Comparison of ENCODE assay signal across 18 mouse cellular contexts in the genomic region with DNA sequence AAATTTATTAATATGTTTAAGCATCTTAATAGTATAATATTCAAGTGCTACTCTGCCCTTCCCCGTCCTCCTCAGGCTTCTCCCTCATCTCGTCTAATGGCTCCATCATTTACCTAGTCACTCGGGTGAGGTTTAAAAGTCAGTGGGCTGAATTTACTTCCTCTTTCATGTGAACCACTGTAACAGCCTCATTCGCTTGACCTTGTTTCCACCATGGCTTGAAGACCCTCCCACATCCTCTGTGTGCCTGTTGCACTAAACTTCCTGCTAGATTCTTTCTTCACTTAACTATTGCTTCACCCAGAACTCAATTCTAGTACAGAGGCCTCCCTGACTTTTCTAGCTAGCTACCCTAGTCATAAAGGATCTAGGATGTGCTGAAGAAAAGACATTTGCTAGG. TPM values are rescaled to one million over a fixed set of nuclear protein-coding genes. Genes with fewer than 3 reads are reported as not detected.
DNase-seq lines count a peak whose midpoint lies in the region; ATAC-seq lines count a peak whose summit lies in the region.
"Had no signal": no experiment of that assay in that cellular context is flagged by ENCODE, and none has a peak within 500 bp of the region (broad histone marks: within the 10 kb centered on the region; RNA-seq: fewer than 3 reads in every experiment).

No protein-coding gene starts in this region.

- WGBS in midbrain, embryonic 16.5 days, result 83% methylated on average over 4 of the region's 4 CpGs

- no peaks in the 10 kb centered on the region for H3K9me3 ChIP-seq in midbrain, embryonic 16.5 days (replicated peaks; ENCODE audit: control insufficient read depth, low read length, poor library complexity, severe bottlenecking)
- H3K9me3 ChIP-seq: embryonic facial prominence, embryonic 15.5 days; forebrain, embryonic 15.5 days; hindbrain, embryonic 15.5 days; midbrain, embryonic 12.5 days had no signal

- H3K27me3 ChIP-seq in midbrain, embryonic 16.5 days (ENCODE audit: control insufficient read depth, insufficient read depth, low read depth, low read length), result no peaks in the 10 kb centered on the region
- H3K27me3 ChIP-seq: forebrain, embryonic 15.5 days had no signal

- H3K4me1 ChIP-seq in midbrain, embryonic 16.5 days (ENCODE audit: control insufficient read depth, insufficient read depth, low read length), result no peaks in the 10 kb centered on the region
- H3K4me1 ChIP-seq: embryonic facial prominence, embryonic 15.5 days; forebrain, embryonic 15.5 days; hindbrain, embryonic 15.5 days; midbrain, embryonic 12.5 days had no signal

- no peak overlapping the region for H3K4me3 ChIP-seq in midbrain, embryonic 16.5 days (ENCODE audit: low read depth, low read length)
- H3K4me3 ChIP-seq: embryonic facial prominence, embryonic 15.5 days; forebrain, embryonic 15.5 days; hindbrain, embryonic 15.5 days; midbrain, embryonic 12.5 days had no signal

- peak; percentile 43 to 44 for DNase-seq in B cell, adult 2 months
- DNase-seq in MEL-GATA-1-ER (ENCODE audit: extremely low read depth, low read depth), result peak; percentile 43
- DNase-seq in thymus, postnatal 0 days (ENCODE audit: low spot score), result peak; percentile 55
- no peak for DNase-seq in kidney, postnatal 25 days
- DNase-seq: adrenal gland, adult 8-10 months; cerebellum, adult 18-20 months; gastrocnemius, postnatal 14 days; heart, postnatal 14 days; kidney, adult 18-20 months; kidney, postnatal 36 days; lung, embryonic 14.5 days had no signal

- no peak overlapping the region for H3K4me2 ChIP-seq in midbrain, embryonic 16.5 days (ENCODE audit: low read length)
- H3K4me2 ChIP-seq: embryonic facial prominence, embryonic 15.5 days; forebrain, embryonic 15.5 days; hindbrain, embryonic 15.5 days; lung, embryonic 14.5 days; midbrain, embryonic 12.5 days had no signal

- H3K9ac ChIP-seq in midbrain, embryonic 16.5 days (ENCODE audit: low read depth, low read length), result no peak overlapping the region
- H3K9ac ChIP-seq: embryonic facial prominence, embryonic 15.5 days; forebrain, embryonic 15.5 days; hindbrain, embryonic 15.5 days; lung, embryonic 14.5 days; midbrain, embryonic 12.5 days had no signal

- H3K27ac ChIP-seq in midbrain, embryonic 16.5 days (ENCODE audit: low read length), result no peak overlapping the region
- H3K27ac ChIP-seq: embryonic facial prominence, embryonic 15.5 days; forebrain, embryonic 15.5 days; hindbrain, embryonic 15.5 days; midbrain, embryonic 12.5 days had no signal

- peak; percentile 99 for ATAC-seq in megakaryocyte progenitor cell, adult 5-6 weeks (replicated peaks; ENCODE audit: poor library complexity)
- ATAC-seq in midbrain, embryonic 16.5 days, result no peak
- no peak for ATAC-seq in erythroblast, adult 5-6 weeks (replicated peaks; ENCODE audit: low FRiP score, poor library complexity, severe bottlenecking)
- ATAC-seq: forebrain, embryonic 15.5 days had no signal

- H3K36me3 ChIP-seq in midbrain, embryonic 16.5 days (ENCODE audit: control insufficient read depth, insufficient read depth, low read length), result no peaks in the 10 kb centered on the region
- H3K36me3 ChIP-seq: embryonic facial prominence, embryonic 15.5 days; forebrain, embryonic 15.5 days; hindbrain, embryonic 15.5 days; midbrain, embryonic 12.5 days had no signal

RNA-seq across cellular contexts. Expression of a gene that starts 30.6 kb away (rescaled TPM):
- 245 TPM in 2 replicates for total RNA-seq in megakaryocyte progenitor cell, adult 5-6 weeks (2015)
- 383 and 513 TPM in 2 replicates for total RNA-seq in megakaryocyte progenitor cell, adult 5-6 weeks (2017)
- 122 and 124 TPM in 2 replicates for polyA plus RNA-seq in thymus, postnatal 0 days (2015; fragmentation: Nextera tagmentation; extraction: Ambion mirVana)
- 97.9 and 106 TPM in 2 replicates for polyA plus RNA-seq in midbrain, embryonic 16.5 days (2015; fragmentation: Nextera tagmentation; extraction: Ambion mirVana)
- 61.2 and 65.3 TPM in 2 replicates for total RNA-seq in erythroblast, adult 5-6 weeks (2015; ENCODE audit: low replicate concordance)
- 87.1 and 90.4 TPM in 2 replicates for total RNA-seq in erythroblast, adult 5-6 weeks (2017; ENCODE audit: low replicate concordance)

Comparison
In these comparisons a context has a peak if more than half of its experiments do, and no peak if none do; other contexts are left out.
1. DNase-seq: peak in B cell, adult 2 months (2 of 2), MEL-GATA-1-ER (single experiment) and thymus, postnatal 0 days (single experiment); none in kidney, postnatal 25 days (0 of 2).